Mouse (Mus musculus): ENCODE data around the gene Hoxd9. TPM values are rescaled to one million over a fixed set of nuclear protein-coding genes. Genes with fewer than 3 reads are reported as not detected.
A peak's percentile ranks its signal among the peaks of the same experiment; 100 is the strongest.

Hoxd9 gene
- total RNA-seq, 2 experiments from 2014 or later, result 3.5 to 4.3 TPM

- DNase-seq (ENCODE audit: low spot score in 2 of 2), result no peak
Observed at GRCm38 (mm10) chr2:74745540-74746297, 48.2 kb downstream of the Hoxd9 start.

GRCm38 (mm10) chr2:74746298-74746921, 48.9 kb downstream of the Hoxd9 start:
- no peak for DNase-seq (ENCODE audit: low spot score in 2 of 2)

GRCm38 (mm10) chr2:74747006-74747405, 49.5 kb downstream of the Hoxd9 start:
- no peak for DNase-seq (ENCODE audit: low spot score in 2 of 2)

GRCm38 (mm10) chr2:74747661-74748141, 50.2 kb downstream of the Hoxd9 start:
- DNase-seq (ENCODE audit: low spot score in 2 of 2), result no peak

- DNase-seq (ENCODE audit: low spot score in 2 of 2), result no peak
Observed at GRCm38 (mm10) chr2:74748436-74748995, 51.0 kb downstream of the Hoxd9 start.

- peak in 1 of 2 experiments; percentile 38 for DNase-seq (ENCODE audit: low spot score in 2 of 2)
Observed at GRCm38 (mm10) chr2:74749337-74750121, 52.0 kb downstream of the Hoxd9 start.

Small RNAs within 50 kb of the gene (microRNA-seq; reads per million reads assigned to microRNA genes)
- gene Gm44463 (ENCODE audit: borderline number of aligned reads in 2 of 2) (0 reads per million in 2 experiments), gene Mir10b (ENCODE audit: borderline number of aligned reads in 2 of 2) (9,099 to 20,371 reads per million in 2 experiments)

Other genes with a start within 250 kb of the Hoxd9 start
- gene Lnpk, start 118.3 kb upstream of the Hoxd9 start, total RNA-seq (2021), result 10 to 100 TPM; 13.2 to 14.3 TPM
- not detected for gene Evx2, start 38.2 kb upstream of the Hoxd9 start, total RNA-seq (2021)
- not detected for gene Hoxd13, start 29.4 kb upstream of the Hoxd9 start, total RNA-seq (2021)
- not detected for gene Hoxd12, start 22.7 kb upstream of the Hoxd9 start, total RNA-seq (2021)
- not detected for gene Hoxd11, start 18.2 kb upstream of the Hoxd9 start, total RNA-seq (2021)
- not detected for gene Hoxd10, start 5.8 kb upstream of the Hoxd9 start, total RNA-seq (2021)
- 10 to 100 TPM; 24.6 to 36.4 TPM for gene Hoxd8, start 6.9 kb downstream of the Hoxd9 start, total RNA-seq (2021)
- gene Hoxd3, start 14.2 kb downstream of the Hoxd9 start, total RNA-seq (2021), result under 1 TPM; 0.89 to 0.90 TPM
- 10 to 100 TPM; 14.9 to 19.6 TPM for gene Hoxd4, start 14.2 kb downstream of the Hoxd9 start, total RNA-seq (2021)
- gene Gm28230, start 29.0 kb downstream of the Hoxd9 start, total RNA-seq (2021), result 1 to 10 TPM; 1.6 to 2.8 TPM
- gene Hoxd1, start 65.3 kb downstream of the Hoxd9 start, total RNA-seq (2021), result not detected
- gene Mtx2, start 128.1 kb downstream of the Hoxd9 start, total RNA-seq (2021), result 10 to 100 TPM; 65.5 to 68.3 TPM

Measured in adrenal gland, adult 18-20 months (tissue).